Mouse (Mus musculus): Measurements from ENCODE around the gene Snapc4.
"Not testable (repeated sequence)": the region's sequence is repeated elsewhere in the genome, so short reads cannot be mapped to it uniquely, and the experiment has no call there.

Snapc4 gene

DNA sequence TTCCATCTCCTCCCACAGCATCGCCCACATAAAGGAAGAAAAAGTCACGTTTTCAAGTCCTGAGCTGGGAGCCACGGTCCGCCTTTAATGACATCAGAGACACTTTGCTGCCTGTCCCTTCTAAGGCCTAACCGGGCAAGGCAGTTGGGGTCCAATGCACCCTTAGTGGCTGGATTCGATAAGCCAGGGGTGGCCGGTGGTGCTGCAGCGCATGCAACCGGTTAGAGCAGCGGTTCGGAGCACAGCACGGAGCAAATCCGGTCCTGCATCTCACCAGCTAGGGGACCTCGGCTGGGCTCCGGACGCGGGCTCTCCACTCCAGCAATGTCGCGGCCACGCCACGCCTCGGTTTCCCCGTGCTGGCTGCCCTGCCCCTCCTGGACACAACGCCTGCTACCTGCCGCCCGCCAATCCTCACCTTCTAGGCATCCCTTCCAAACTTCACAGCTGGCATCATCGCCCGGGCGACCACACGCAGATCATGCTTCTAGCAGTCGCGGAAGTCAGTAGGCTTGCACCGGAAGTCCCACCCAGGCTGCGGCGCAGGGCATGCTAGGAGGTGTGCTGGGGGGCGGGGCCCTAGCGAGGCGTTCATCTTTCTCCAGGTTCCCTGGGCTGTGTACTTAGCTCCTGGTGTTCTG lies at the start of gene Snapc4:
Snapc4 (minus strand) TSS at position 523 of the 641 bp plus-strand sequence.
- peak; percentile 90 for DNase-seq (ENCODE audit: low spot score)

DNA sequence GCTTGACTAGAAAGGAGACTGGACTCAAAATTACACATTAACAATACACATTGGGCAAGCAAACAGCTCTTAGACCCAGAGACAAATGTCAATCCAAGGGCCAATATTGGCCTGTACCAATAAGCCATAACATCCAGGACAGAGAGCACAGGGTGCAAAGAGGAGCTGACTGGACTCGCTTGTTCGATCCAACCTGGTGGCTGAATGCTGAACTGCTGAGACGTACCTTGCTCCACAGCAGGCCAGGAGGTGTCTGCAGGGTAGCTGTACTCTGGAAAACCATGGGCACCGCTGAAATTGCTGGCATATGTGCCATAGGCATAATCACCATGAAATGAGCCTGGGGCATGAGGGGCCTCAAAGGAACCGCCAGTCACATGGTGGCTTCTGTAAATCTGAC lies 49.4 kb upstream of the Snapc4 start:
- DNase-seq (ENCODE audit: low spot score), result no peak

DNA sequence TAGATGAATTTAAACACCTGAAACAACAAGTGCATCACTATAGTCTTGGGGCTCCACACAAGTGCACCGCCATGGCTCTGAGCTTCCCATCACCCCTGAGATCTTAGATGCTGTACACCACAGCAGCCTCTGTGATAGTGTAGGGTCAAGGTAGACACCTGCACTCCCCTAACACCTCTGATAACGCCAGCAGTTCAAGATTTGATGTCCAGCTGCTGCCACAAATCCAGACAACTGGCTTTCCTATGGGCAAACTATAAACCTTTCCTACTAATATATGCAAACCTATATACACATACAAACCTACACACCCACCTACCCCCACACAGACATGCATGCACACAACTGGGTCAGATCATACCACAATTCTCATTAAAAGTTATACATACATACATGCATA lies 44.1 kb upstream of the Snapc4 start:
- DNase-seq (ENCODE audit: low spot score), result no peak

DNA sequence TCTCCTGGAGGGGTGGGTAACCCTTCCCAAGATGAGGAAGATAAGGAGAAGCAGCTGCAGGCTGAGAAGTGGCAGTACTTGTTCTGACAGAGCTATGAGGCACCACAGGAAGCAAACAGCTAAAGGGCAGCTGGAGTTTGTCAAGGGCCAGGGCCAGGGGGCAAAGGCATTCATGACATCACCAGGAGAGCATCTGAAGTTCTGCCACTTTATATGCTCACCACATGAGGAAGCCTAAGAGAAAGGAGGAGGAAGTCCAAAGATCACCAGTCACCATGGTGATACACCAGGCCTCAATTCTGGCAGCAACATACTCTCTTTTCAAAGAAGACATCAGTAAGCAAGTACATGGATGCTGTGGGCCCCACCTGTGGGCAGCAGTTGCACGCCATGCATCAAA lies 42.6 kb upstream of the Snapc4 start:
- DNase-seq (ENCODE audit: low spot score), result no peak

DNA sequence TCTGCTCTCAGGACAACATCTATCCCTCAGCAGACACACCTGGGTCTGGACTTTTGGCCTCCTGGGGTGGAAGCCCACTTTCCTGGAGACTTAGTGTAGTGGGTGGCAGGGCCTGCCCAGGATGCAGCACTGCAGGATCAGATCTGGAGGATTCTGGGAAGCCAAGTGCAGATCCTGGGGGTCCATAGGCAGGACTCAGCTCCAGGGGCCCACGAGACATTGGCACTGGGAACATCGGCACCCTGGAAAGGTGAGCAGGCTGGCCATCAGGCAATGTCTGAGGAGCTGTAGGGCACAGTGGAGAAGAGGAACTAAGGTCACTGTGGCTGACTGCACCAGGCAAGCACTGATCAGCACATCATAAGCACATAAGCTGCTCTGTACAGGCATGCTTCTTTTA lies 41.5 kb upstream of the Snapc4 start:
- DNase-seq (ENCODE audit: low spot score), result no peak

DNA sequence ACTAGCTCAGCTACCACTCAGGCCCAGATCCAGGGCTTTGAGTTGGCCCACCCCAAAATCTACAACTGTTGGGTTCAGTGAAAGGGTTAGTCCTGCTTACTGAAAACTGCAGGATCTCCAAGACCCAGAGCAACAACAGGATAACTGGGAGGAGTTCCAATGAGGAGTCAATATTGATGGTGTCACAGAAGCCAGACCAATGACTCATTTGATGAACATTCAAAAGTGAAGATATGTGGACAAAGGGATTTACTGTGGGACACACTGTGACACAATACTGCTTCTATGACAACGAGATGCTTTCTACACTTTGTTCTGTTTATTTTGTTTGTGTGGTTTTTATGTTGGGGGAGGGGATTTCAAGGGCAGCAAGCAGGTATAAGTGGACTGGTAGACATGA lies 37.7 kb upstream of the Snapc4 start:
- no peak for DNase-seq (ENCODE audit: low spot score)

DNA sequence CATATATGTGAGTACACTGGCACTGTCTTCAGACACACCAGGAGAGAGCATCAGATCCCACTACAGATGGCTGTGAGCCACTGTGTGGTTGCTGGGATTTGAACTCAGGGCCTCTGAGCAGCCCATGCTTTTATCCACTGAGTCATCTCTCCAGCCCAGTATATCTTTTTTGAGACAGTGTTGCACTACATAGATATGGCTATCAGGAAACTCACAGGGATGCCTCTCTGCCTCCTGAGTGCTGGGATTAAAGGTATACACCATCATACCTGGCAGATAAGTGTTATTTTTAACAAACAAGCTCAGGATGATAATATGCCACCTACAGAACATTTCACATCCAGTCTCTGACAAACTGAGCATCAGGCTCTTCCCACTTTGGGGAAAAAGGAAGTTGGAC lies 36.6 kb upstream of the Snapc4 start:
- DNase-seq (ENCODE audit: low spot score), result no peak

DNA sequence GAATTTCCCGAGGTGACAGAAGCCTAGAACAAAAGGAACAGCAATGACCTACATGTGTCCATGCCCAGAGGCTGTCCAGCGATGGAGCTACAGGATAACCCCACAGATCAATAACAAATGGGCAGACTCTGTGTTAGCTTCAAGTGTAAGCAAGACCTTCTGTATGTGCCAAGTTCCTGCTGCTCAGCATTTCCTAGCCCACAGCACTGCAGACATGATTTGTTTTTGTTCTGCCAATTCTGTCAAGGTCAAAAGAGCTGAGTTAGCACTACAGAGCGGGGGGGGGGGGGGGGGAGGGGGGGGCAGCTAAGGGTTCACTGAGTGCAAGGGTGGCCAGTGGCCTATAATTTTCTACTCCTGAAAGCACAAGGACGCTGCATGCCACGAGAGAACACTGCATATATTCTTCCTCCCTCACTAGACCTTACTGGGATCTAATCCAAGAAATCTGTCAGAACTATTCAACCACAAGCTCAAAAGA lies 30.5 kb upstream of the Snapc4 start:
- DNase-seq (ENCODE audit: low spot score), result no peak

DNA sequence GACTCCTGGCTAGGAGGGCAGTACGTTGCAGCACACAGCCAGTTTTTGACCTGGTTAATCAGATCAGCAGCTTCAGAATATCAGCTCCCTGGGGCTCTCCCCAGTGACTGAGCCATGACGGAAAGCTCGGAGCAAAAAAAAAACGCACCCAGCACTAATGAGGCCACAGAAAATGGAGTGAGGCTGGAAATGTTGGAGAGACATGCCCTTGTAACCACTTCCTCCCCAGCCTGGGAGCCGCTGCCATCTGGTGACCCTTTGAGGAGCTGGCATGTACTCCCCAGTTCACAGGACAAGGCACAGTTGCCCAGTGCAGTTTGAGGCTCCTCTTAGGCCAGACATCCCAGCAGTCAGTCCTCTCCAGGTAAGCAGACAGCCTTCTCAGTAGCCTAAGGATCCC lies 29.6 kb upstream of the Snapc4 start:
- no peak for DNase-seq (ENCODE audit: low spot score)

DNA sequence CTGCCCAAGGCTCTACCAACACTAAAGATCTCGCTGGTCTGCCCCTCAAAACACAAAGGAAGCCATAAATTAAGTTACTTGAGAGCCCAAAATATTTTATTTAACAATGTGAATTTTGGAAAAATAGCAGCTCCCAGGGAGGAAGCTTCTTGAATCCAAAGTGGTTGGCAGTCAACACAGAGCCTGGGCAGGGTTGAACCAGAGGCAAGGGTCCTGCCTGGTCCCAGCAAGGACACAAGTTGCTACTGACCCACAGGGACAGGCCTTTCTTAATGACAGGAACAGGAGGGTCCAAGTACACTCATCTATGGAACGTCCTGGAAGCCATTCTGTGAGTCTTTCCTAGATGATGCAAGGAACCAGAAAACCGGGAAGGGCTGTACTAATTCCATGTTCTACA lies 28.9 kb upstream of the Snapc4 start:
- no peak for DNase-seq (ENCODE audit: low spot score)

DNA sequence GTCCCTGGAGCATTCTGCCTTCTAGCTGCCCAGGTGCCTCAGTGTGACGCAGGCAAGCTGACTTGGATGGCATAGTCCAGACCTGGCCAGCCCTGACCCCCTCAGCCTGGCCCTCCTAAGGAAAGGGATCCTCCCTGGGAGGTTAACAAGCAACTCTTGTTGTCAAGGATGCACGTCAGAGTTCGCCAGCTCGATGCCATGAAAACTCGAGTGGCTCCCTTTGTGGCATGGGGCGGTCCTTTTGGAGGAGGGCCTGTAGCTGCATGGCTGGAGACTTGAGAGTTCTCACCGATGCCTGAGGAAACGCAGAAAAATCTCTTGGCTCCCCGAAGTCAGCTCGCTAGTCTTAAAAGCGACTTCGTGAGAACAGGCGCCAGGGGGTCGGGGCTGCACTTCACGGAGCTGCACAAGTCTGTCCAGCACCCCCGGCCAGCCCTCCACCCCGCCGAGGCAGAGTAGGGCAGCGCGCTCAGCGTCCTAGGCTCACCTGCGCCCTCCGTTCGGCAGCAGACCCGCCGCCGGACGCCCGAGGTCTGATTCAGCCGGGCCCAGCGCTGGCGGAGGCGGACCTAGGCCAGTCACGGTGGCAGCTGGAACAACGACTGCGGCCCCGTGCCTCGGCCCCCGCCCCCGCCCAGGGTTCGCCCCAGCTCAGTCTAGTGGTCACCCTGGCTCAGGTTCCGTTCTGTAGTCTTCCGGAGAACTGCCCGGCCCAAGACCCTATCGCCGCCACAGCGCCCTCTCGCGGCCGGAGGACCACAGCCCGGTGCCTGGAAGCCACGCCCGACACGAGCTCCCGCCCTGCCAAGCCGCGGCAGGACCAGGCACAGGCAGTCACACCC lies 28.3 kb upstream of the Snapc4 start, which contains the start of gene Inpp5e:
Inpp5e (minus strand) TSS at position 689 of the 842 bp plus-strand sequence.
- DNase-seq (ENCODE audit: low spot score), result peak; percentile 91

DNA sequence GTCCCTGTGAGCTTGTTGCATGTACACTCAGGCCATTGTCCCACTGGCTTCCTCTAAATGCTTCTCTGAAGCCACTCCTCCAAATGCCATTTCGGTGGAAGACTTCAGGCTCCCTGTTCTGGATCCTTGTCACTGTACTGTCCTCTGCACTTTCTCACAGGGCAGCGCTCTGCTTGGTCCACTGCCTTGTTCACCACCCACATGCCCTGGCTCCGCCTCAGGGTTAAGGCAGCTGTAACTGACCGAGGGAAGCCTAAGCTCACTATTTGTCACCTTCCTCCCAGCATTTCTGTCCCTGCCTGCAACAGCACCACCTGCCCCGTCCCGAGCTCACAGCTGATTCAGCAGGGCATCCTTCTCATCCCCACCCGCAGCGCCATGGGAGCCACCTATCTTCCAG lies 22.9 kb upstream of the Snapc4 start:
- no peak for DNase-seq (ENCODE audit: low spot score)

DNA sequence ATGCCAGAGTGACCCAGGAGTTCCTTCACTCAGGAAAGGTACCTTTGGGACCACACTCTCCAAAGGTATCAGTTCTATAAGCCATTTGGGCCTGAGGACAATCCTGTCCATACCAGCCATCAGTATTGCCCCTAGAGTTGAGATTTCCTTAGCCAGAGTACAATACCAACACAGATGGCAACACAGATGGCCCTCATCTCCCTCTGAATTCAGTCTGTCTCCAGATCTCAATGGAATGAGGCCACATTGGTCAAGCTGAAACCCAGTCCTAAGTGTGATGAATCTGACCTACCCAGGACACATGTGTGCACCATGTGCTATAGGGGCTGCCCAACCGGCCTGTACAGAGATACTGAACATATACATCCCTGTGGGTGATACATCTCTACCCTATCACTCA lies 21.8 kb upstream of the Snapc4 start:
- no peak for DNase-seq (ENCODE audit: low spot score)

DNA sequence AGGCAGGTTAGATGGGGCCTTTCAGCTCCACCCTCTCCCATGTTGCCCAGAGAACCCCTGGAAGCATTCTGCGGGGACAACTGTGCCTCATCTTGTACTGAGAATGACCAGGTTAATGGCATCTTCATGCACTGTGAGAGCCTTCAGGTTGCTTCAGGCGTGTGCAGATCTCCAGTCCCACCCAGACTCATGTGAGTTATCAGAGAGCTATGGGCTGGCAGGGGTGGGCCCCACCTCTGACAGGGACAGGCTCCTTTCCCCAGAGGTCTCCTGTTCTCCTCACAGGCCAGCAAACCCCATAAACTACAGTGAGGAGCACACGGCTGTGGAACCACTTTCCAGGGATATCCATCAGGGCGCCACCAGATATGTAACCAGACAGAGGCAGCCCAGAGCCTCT lies 20.6 kb upstream of the Snapc4 start:
- DNase-seq (ENCODE audit: low spot score), result no peak

DNA sequence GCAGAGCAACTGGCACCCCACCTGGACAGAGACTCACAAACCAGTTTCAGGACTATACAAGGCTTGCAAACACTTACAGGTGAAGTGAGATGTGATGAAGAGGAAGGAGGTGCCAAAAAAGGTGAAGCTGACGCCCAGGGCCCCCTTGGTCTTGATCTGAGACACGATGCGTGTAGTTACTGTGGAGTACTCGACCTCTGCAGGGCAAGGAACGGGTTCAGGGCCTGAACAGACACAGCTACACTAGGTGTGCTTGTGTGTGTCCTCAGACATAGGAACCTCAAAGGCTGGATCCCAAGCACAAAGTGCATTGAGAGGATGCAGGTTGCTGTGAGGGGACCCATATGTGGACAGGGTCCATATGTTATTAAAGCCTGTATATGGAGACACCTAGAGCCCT lies 19.8 kb upstream of the Snapc4 start:
- no peak for DNase-seq (ENCODE audit: low spot score)

DNA sequence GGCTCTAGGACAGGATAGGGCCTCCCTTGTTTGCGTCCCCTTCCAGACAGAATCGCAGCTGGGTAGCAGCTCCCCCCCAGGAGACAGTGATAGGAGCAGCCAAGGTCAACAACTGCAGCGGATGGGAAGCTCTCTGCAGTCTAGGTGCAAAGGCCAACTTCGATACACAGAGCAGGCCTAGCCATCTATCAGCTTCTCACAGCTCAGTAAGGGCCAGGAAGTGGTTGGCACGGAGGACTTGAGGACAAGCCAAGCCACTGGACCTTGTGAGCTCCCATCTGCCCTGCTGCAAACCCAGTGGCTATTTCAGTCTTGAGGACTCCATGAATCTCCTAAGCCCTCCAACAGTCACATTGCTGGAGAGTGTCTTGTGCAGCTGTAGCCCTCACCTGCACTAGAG lies 19.2 kb upstream of the Snapc4 start:
- DNase-seq (ENCODE audit: low spot score), result no peak

DNA sequence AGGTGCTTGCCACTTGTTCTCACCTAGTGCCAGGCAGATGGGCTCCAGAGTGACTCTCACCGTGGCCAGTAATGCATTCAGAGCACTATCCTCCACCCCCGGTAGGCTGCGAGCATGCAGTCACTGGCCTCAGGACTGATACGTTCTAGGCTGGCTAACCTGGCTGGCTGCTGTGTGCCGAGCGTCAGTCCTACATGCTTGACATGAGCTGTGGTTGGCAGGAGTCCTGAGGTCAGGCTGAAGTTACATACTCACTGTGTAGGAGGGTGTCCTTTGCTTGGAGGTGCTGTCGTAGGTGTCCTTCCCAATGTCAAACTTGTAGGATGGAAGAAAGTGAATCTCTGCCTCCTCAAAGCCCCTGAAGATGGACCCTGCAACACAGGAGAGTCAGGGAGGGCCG lies 18.5 kb upstream of the Snapc4 start:
- DNase-seq (ENCODE audit: low spot score), result no peak

DNA sequence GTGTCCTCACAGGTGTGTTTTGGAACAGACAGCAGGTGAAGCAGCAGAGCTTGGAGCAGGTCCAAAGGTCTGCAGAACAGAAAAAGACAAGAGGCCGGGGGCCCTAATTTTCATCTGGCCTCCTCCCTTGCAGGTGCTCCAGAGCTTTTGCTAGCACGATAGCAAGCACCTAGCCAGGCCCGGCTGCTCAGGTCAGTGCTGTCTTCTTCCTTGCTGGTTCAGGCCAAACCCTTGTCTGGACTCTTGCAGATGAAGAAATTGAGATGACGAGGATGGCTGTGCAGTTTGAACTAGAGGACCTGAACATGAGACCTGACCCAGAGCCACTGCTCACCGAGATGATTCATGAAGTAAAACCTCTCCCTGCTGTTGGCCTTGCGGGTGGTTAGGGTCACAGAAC lies 11.2 kb upstream of the Snapc4 start:
- DNase-seq (ENCODE audit: low spot score), result no peak

DNA sequence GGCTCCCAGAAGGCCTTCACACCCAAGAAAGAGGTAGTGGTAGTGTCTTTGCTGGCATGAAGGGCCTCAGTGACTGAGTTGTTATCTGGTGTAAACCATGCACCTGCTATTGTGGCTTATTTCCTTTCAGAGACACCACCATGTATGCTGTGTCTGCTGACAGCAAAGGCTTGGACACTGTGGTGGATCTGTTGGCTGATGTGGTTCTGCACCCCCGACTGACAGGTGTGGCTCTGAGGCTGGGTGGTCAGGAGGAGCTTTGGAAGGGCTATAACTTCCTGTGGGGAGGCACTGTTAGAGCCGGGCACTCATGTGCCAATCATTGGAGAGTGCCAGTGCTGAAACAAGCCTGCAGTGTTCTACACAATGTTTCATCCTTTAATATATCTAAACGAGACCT lies 10.5 kb upstream of the Snapc4 start:
- DNase-seq (ENCODE audit: low spot score), result no peak

DNA sequence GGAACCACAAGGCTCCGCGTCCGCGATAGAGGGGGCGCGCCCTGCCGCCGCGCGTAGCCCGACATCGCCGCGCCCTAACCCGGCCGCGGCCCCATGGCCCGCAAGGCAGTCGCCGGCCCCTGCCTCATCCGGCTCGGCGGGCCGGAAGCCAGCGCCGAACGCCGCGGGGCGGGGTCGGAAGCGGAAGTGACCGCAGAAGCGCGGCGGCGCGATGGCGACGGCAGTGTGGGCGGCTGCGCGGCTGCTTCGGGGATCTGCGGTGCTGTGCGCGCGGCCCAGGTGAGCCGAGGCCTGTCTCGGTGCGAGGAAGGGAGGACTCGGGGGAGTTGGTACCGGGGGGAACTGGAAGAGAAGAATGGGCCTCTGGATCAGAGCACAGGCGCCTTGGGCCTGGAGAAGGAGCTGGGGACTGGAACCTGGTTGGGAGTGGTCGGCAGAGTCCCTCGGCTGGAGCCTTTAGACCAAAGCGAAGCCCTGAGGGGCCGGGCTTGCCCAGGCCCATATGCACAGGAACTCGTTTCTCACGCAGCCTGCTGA lies 8.8 kb upstream of the Snapc4 start, which contains the start of the genes Entr1 and Pmpca:
Entr1 (minus strand) TSS at position 163 of the 537 bp plus-strand sequence.
Pmpca (plus strand) TSS at position 186 of the 537 bp plus-strand sequence.
- peak; percentile 90 for DNase-seq (ENCODE audit: low spot score)

DNA sequence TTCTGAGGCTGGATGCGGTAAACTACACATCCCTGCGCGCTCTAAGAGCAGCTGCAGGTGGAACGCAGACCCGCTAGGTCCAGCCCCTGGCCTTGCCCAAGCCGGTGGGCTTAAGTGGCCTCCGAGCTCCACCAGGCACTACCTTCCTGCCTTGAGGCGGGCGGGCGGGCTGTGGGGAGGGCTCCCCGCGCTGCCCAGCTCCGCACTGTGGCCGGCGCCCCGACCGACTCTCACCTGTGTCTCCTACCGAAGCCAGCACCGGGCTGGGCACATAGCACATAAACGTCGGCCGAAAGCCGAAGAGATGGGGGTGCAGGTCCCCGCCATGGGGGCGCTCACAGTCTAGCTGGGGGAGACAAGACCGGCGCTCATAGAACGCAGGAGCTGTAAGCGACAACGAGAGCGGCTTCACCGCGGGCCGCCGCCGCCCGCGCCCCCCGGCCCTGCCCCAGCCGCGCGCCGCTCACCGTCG lies 8.3 kb upstream of the Snapc4 start:
- DNase-seq (ENCODE audit: low spot score), result no peak

DNA sequence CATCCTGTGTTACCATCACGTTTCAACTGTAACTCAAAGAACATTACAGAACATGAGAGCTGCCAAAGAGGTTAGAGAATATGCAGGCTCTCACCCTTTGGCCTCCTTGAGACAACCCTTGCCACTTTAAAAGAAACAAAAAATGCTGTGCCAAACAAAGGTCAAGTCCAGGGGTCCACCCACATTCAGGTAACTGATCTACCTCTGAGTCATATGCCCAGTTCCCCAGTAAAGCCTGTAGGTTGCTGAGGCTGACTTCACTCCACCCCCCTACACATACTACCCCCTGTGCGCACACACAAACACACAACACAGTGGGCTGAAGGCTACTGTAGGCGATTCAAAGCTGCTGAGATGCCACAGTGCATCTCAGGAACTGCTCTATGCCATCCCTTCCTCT lies 7.3 kb upstream of the Snapc4 start:
- no peak for DNase-seq (ENCODE audit: low spot score)

DNA sequence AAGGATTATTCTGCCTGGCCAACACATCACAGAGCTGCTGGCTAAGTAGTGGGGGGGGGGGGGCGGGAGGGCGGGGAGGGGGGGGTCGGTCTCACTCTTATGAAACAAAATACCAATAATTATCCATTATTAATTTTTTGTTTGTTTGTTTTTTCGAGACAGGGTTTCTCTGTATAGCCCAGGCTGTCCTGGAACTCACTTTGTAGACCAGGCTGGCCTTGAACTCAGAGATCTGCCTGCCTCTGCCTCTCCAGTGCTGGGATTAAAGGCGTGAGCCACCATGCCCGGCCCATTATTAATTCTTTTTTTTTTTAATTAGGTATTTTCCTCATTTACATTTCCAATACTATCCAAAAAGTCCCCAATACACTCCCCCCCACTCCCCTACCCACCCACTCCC lies 418 bp upstream of the Snapc4 start:
- DNase-seq (ENCODE audit: low spot score), result not testable (repeated sequence)

Data from T-cell, adult 2 months (primary cell).